Mouse (Mus musculus) embryonic facial prominence, embryonic 12.5 days (tissue): Measurements from ENCODE around the gene Prps1l1. TPM values are rescaled to one million over a fixed set of nuclear protein-coding genes. Genes with fewer than 3 reads are reported as not detected.

Experiments used
- ATAC-seq: fragments of 200-750 bp; cut with Nextera tagmentation; 2 replicates; pipeline ENCODE4 v1.8.0; 2017; ENCODE audit not compliant: insufficient number of reproducible peaks, insufficient read depth, low FRiP score, low TSS enrichment
- H3K27ac ChIP-seq: fragments of 300-500 bp; sonication (generic); 2 replicates; pipeline ENCODE4 v1.5.1; 2016; ENCODE audit warnings: mild to moderate bottlenecking
- H3K27me3 ChIP-seq: fragments of 300-500 bp; sonication (generic); 2 replicates; pipeline ENCODE4 v1.6.1; 2016; ENCODE audit warnings: mild to moderate bottlenecking, moderate library complexity
- H3K36me3 ChIP-seq: fragments of 300-500 bp; sonication (generic); 2 replicates; pipeline ENCODE4 v1.6.1; 2016; ENCODE audit warnings: mild to moderate bottlenecking
- H3K4me1 ChIP-seq: fragments of 300-500 bp; sonication (generic); 2 replicates; pipeline ENCODE4 v1.6.1; 2016
- H3K4me2 ChIP-seq: fragments of 300-500 bp; sonication (generic); replicated peaks from 2 replicates; pipeline ENCODE4 v1.6.1; 2016; ENCODE audit warnings: mild to moderate bottlenecking, moderate library complexity
- H3K4me3 ChIP-seq: fragments of 300-500 bp; sonication (generic); 2 replicates; pipeline ENCODE4 v1.5.1; 2016; ENCODE audit warnings: mild to moderate bottlenecking
- H3K9ac ChIP-seq: fragments of 300-500 bp; sonication (generic); 2 replicates; pipeline ENCODE4 v1.6.1; 2016; ENCODE audit warnings: mild to moderate bottlenecking, moderate library complexity
- H3K9me3 ChIP-seq: fragments of 300-500 bp; sonication (generic); 2 replicates; pipeline ENCODE4 v1.6.1; 2016; ENCODE audit warnings: mild to moderate bottlenecking, moderate library complexity
- WGBS: fragments of 180-500 bp; shearing (Covaris S2); methylation state at CpG from one replicate; pipeline ENCODE4 v1.1.7; 2016; 5-methylcytosine and 5-hydroxymethylcytosine counted together
- polyA plus RNA-seq: library from polyadenylated mRNA; unstranded; fragments of >200 nt; fragmentation: Nextera tagmentation; extraction: Ambion mirVana; gene quantifications from 2 replicates; pipeline ENCODE4 v1.2.1, GENCODE M21; 2016

Prps1l1 gene
- polyA plus RNA-seq, 1 experiment from 2014 or later = not detected

GRCm38 (mm10) chr12:35027533-35027932 lies 43.0 kb downstream of the Prps1l1 start:
- Histone ChIP-seq H3K27me3 (no peaks in the 10 kb centered on the region), H3K36me3 (no peaks in the 10 kb centered on the region), H3K4me1 (no peaks in the 10 kb centered on the region), H3K9me3 (no peaks in the 10 kb centered on the region), H3K4me3 (no peak overlapping the region), H3K4me2 (no peak overlapping the region), H3K9ac (no peak overlapping the region), H3K27ac (no peak overlapping the region)
- ATAC-seq = no peak
- 58% methylated on average over 1 of the region's 1 CpGs for WGBS

Other genes with a start within 250 kb of the Prps1l1 start
- 7.2 and 7.3 TPM in 2 replicates for gene Hdac9, start 67.7 kb upstream of the Prps1l1 start, polyA plus RNA-seq
- 22.7 and 24.7 TPM in 2 replicates for gene Snx13, start 62.4 kb downstream of the Prps1l1 start, polyA plus RNA-seq